Mouse (Mus musculus) limb, embryonic 10.5 days (tissue): ENCODE data around the gene Ahcyl2. TPM values are rescaled to one million over a fixed set of nuclear protein-coding genes. Genes with fewer than 3 reads are reported as not detected.
"Not testable (repeated sequence)": the region's sequence is repeated elsewhere in the genome, so short reads cannot be mapped to it uniquely, and the experiment has no call there.

Experiments
- DNase-seq: peaks from one replicate; pipeline ENCODE4 v3.0.0-alpha.2; 2017; ENCODE audit warnings: low spot score
- H3K27ac ChIP-seq: fragments of 300-500 bp; sonication (generic); 2 replicates; pipeline ENCODE4 v1.5.1; 2016; ENCODE audit warnings: mild to moderate bottlenecking
- H3K27me3 ChIP-seq: fragments of 300-500 bp; sonication (generic); 2 replicates; pipeline ENCODE4 v1.6.1; 2016; ENCODE audit warnings: low read depth, mild to moderate bottlenecking; ENCODE audit not compliant: poor library complexity, severe bottlenecking
- H3K36me3 ChIP-seq: fragments of 300-500 bp; sonication (generic); 2 replicates; pipeline ENCODE4 v1.6.1; 2016; ENCODE audit warnings: mild to moderate bottlenecking, moderate library complexity
- H3K4me1 ChIP-seq: fragments of 300-500 bp; sonication (generic); 2 replicates; pipeline ENCODE4 v1.6.1; 2016
- H3K4me3 ChIP-seq: fragments of 300-500 bp; sonication (generic); 2 replicates; pipeline ENCODE4 v1.5.1; 2016; ENCODE audit warnings: mild to moderate bottlenecking, moderate library complexity
- H3K9me3 ChIP-seq: fragments of 300-500 bp; sonication (generic); replicated peaks from 2 replicates; pipeline ENCODE4 v1.6.1; 2016; ENCODE audit warnings: mild to moderate bottlenecking
- WGBS: fragments of 180-500 bp; shearing (Covaris S2); methylation state at CpG from one replicate; pipeline ENCODE4 v1.1.7; 2016; 5-methylcytosine and 5-hydroxymethylcytosine counted together
- polyA plus RNA-seq: library from polyadenylated mRNA; unstranded; fragments of >200 nt; fragmentation: Nextera tagmentation; extraction: Ambion mirVana; gene quantifications from 2 replicates; pipeline ENCODE4 v1.2.1, GENCODE M21; 2016

Ahcyl2 gene
- polyA plus RNA-seq, 1 experiment from 2014 or later, result 15.9 TPM

DNA sequence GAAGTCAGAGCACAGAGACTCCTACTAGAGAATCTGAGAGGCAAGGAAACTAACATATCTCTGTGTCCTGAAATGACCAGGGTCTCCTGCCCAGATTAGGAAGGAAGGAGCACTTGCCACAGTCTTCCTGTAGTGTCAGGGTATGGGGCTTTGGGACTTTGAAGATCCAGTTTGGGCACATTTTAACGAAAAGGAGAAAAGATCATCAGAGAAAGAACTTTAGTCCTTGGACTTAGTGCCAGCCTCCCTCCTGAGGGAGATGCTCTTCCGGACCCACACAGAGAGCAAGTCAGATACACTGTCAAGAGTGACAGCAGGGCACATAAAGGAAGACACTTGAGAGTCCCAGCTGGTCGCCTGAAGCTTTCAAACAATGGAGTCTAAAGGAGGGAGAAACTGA is 36.2 kb downstream of the Ahcyl2 start:
- H3K4me3 ChIP-seq, result no peak overlapping the region
- no peaks in the 10 kb centered on the region for H3K9me3 ChIP-seq
- DNase-seq, result no peak
- H3K27me3 ChIP-seq, result no peaks in the 10 kb centered on the region
- 76% methylated on average over 3 of the region's 3 CpGs for WGBS
- no peak overlapping the region for H3K27ac ChIP-seq
- peaks cover 8% of the 10 kb centered on the region; the same call in 1 of the 2 replicates for H3K4me1 ChIP-seq
- H3K36me3 ChIP-seq, result no peaks in the 10 kb centered on the region

DNA sequence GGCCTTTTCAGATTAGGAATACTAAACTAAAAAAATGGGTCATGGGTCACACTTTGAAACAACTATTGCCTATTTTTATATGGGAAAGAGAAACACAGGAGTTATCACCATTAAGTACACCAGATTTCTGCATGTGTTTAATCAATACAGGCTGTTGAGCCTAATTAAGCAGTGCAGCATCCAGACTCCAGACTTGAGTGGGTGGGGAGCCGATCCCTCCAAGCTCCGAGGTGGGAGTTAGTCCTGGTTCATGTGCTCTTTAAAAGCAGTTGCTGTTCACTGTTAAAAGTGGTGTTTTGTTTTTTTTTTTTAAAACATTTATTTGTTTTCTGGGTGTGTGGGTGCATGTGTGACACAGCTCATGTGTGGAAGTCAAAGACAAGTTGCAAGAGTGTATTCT is 37.6 kb downstream of the Ahcyl2 start:
- DNase-seq, result no peak
- H3K27me3 ChIP-seq, result no peaks in the 10 kb centered on the region
- WGBS, result 59% methylated on average over 2 of the region's 2 CpGs
- peaks cover 8% of the 10 kb centered on the region; the same call in 1 of the 2 replicates for H3K4me1 ChIP-seq
- H3K27ac ChIP-seq, result no peak overlapping the region
- no peak overlapping the region for H3K4me3 ChIP-seq
- no peaks in the 10 kb centered on the region for H3K9me3 ChIP-seq
- H3K36me3 ChIP-seq, result no peaks in the 10 kb centered on the region

DNA sequence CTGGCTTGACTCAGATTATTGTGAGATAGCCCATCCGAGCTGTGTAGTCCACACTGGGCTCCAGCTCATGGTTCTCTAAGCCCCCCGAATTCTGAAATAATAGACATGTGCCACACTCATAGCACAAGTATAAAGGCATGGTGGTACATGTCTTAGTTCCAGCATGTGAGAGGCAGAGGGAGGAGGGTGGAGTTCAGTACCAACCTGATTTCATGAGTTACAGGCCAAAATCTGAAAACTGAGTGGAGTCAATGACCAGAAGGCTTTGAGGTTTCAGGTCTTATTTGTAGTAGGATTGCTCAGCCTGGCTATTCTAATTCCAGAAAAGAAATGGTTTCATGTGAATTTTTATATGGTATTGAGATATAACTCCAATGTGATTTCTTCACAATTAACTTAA is 44.3 kb downstream of the Ahcyl2 start:
- Histone ChIP-seq H3K27me3 (no peaks in the 10 kb centered on the region), H3K4me1 (0 out of 2 replicates have a peak, but pooled peaks cover 7% of the 10 kb centered on the region), H3K27ac (no peak overlapping the region), H3K36me3 (no peaks in the 10 kb centered on the region), H3K4me3 (no peak overlapping the region), H3K9me3 (no peaks in the 10 kb centered on the region)
- DNase-seq, result no peak
- WGBS, result 87% methylated on average over 2 of the region's 2 CpGs

DNA sequence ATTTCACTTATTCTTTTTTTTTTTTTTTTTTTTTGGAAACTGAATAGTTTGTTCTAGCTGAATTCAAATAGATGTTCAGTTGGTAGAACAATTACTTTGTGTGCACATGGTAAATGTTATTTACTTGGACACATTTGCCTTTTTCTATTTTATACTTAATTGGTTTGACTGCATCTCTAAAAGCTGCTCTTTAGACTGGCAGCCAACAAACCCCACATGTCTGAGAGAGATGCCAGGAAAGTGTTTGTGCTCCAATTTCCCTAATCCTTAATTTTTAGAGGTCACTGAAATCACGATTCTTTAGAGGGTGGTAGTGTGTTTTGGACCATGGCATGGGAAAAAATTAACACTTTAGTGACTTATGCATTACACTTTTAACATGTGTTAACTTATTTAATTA is 44.8 kb downstream of the Ahcyl2 start:
- 0 out of 2 replicates have a peak, but pooled peaks cover 7% of the 10 kb centered on the region for H3K4me1 ChIP-seq
- H3K27ac ChIP-seq, result no peak overlapping the region
- 76% methylated on average over 1 of the region's 1 CpGs for WGBS
- H3K9me3 ChIP-seq, result no peaks in the 10 kb centered on the region
- H3K4me3 ChIP-seq, result no peak overlapping the region
- H3K27me3 ChIP-seq, result no peaks in the 10 kb centered on the region
- DNase-seq, result no peak
- no peaks in the 10 kb centered on the region for H3K36me3 ChIP-seq

DNA sequence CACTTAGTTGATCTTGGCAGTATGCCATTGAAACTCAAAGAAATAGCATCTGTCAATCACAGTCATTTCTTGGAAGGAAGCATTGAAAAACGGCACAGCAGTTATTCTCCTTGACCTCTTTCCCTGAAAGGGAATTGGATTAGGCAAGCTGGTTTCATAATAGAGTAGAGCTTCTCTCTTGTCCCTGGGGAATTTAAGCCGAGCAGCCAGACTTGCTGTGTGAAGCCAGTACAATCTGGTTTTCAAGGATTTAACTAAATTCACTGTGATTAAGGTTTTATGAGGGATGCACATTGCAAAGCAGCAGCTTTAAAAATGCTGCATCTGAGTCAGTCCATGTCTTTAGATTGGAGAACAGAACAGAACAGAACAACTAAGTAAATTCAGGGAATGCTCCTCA is 46.8 kb downstream of the Ahcyl2 start:
- H3K27me3 ChIP-seq, result no peaks in the 10 kb centered on the region
- no peak for DNase-seq
- no peaks in the 10 kb centered on the region for H3K36me3 ChIP-seq
- 81% methylated on average over 2 of the region's 2 CpGs for WGBS
- no peaks in the 10 kb centered on the region for H3K9me3 ChIP-seq
- H3K27ac ChIP-seq, result no peak overlapping the region
- no peak overlapping the region for H3K4me3 ChIP-seq
- H3K4me1 ChIP-seq, result 0 out of 2 replicates have a peak, but pooled peaks cover 7% of the 10 kb centered on the region

DNA sequence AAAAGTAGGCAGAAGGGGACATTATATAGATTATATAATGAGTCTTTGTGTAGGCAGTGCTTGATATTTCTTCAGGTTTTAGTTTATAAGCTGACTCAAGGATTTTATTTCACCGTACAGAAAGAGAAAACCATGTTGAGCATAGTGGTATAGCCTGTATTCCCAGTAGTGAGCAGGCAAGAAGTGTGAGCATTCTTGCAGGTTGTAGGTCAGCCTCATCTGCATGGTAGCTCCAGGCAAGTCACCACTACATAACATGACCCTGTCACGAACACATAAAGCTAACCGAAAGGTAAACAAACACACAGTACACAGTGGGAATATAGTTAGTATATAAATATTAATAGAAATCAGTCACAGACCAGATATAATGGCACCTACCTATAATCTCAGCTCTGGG is 47.2 kb downstream of the Ahcyl2 start:
- Histone ChIP-seq H3K9me3 (no peaks in the 10 kb centered on the region), H3K4me3 (no peak overlapping the region), H3K27ac (no peak overlapping the region), H3K4me1 (0 out of 2 replicates have a peak, but pooled peaks cover 7% of the 10 kb centered on the region), H3K36me3 (no peaks in the 10 kb centered on the region), H3K27me3 (no peaks in the 10 kb centered on the region)
- 88% methylated on average over 3 of the region's 3 CpGs for WGBS
- no peak for DNase-seq

DNA sequence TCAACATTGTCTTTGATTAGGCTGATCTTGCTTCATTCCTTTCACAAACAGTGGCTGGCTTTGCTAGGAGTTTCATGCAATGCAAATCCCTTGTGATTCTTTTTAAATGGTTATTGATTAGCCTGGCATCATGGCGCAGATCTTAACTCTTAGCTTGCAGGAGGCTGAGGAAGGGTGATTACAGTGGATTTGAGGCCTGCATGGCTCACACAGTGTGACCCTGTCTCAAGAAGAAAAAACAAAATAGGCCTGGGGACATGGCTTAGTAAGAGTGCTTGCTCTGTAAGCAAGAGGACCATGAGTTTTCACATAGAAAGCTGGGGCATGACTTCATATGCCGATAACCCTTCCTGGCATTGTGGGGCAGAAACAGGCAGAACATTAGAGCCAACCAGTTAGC is 47.8 kb downstream of the Ahcyl2 start:
- no peak overlapping the region for H3K27ac ChIP-seq
- no peak for DNase-seq
- H3K4me1 ChIP-seq, result 0 out of 2 replicates have a peak, but pooled peaks cover 6% of the 10 kb centered on the region
- no peaks in the 10 kb centered on the region for H3K27me3 ChIP-seq
- H3K4me3 ChIP-seq, result no peak overlapping the region
- 91% methylated on average over 2 of the region's 2 CpGs for WGBS
- no peaks in the 10 kb centered on the region for H3K9me3 ChIP-seq
- H3K36me3 ChIP-seq, result no peaks in the 10 kb centered on the region

DNA sequence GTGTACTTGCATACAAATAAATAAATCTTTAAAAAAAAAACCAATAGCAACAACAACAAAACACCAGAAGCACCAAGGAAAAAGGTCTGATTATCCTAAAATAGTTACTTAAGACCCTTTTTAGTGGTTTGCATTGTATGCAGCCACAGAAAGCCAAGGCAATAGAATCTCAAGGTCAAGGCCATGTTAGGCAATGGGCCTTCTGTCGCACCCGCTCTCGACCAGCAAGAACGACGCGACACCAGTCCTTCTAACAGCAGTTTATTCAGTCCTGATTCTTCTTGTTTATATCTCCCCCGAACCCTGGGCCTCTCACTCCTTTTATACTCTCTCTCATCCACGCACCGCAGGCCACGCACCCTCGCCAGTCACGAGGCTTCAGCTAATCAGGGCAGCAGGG is 48.6 kb downstream of the Ahcyl2 start:
- WGBS, result 91% methylated on average over 12 of the region's 12 CpGs
- not testable (repeated sequence) for H3K27ac ChIP-seq, H3K36me3 ChIP-seq, H3K27me3 ChIP-seq, H3K4me1 ChIP-seq, DNase-seq, H3K4me3 ChIP-seq, H3K9me3 ChIP-seq

DNA sequence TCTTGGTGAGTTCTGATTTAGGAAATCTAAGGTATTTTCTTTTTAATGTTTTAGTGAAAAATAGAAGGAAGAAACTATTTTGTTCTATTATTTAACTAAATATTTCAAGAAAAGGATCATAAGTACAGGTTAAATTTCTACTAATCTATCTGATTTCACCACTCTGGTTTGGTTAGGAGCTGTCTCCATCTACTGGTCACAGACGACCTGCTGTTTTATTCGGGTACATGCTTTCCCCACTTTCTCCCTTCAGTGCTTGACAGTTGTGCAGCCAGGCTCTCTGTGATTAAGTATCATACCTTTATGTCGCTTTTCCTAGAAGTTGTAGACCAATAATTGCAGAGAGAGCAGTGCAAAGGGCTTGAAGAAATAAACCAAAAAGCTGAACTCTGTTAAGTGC is 51.5 kb downstream of the Ahcyl2 start:
- no peak for DNase-seq
- no peaks in the 10 kb centered on the region for H3K27me3 ChIP-seq
- no peak overlapping the region for H3K4me3 ChIP-seq
- no peak overlapping the region for H3K27ac ChIP-seq
- WGBS, result 41% methylated on average over 3 of the region's 3 CpGs
- peaks cover 3% of the 10 kb centered on the region; the same call in 1 of the 2 replicates for H3K36me3 ChIP-seq
- no peaks in the 10 kb centered on the region for H3K4me1 ChIP-seq
- no peaks in the 10 kb centered on the region for H3K9me3 ChIP-seq

DNA sequence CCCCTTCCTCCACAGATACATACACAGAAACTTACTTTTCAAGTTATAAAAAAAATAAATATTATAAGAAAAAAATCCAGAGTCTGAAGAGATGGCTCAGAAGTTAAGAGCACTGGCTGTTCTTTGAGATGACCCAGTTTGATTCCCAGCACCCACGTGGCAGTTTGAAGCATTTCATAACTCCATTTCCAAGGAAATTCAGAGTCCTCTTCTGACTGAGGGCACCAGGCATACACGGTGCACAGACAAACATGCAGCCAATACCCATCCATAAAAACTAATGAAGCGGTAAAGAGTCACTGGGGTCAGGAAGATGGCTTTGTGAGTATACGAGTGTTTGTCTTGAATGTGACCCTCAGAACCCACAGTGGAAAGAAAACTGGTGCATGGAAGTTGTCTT is 52.5 kb downstream of the Ahcyl2 start:
- H3K27me3 ChIP-seq, result no peaks in the 10 kb centered on the region
- no peak for DNase-seq
- H3K9me3 ChIP-seq, result no peaks in the 10 kb centered on the region
- no peak overlapping the region for H3K27ac ChIP-seq
- peaks cover 3% of the 10 kb centered on the region; the same call in 1 of the 2 replicates for H3K36me3 ChIP-seq
- 91% methylated on average over 4 of the region's 4 CpGs for WGBS
- H3K4me1 ChIP-seq, result no peaks in the 10 kb centered on the region
- no peak overlapping the region for H3K4me3 ChIP-seq

DNA sequence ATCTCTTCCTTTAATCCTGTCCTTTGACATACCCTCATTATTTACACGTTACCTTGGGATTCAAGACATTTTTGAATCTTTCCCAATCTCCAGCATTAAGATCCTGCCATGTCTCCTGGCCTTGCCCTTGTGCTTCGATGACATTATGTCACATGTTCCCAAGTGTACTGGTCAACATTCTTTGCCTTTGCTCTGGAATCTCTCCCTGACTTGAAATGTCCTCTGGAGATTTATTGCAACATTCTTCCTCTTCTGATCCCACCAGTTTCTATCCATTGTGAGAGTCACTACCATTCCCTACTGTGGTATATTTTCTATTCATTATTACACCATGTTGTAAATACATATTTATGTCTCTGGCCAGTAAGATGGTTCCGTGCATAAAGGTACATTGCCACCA is 53.1 kb downstream of the Ahcyl2 start:
- H3K27ac ChIP-seq, result no peak overlapping the region
- no peak for DNase-seq
- H3K27me3 ChIP-seq, result no peaks in the 10 kb centered on the region
- H3K9me3 ChIP-seq, result no peaks in the 10 kb centered on the region
- H3K36me3 ChIP-seq, result peaks cover 3% of the 10 kb centered on the region; the same call in 1 of the 2 replicates
- 93% methylated on average over 3 of the region's 3 CpGs for WGBS
- no peaks in the 10 kb centered on the region for H3K4me1 ChIP-seq
- no peak overlapping the region for H3K4me3 ChIP-seq

DNA sequence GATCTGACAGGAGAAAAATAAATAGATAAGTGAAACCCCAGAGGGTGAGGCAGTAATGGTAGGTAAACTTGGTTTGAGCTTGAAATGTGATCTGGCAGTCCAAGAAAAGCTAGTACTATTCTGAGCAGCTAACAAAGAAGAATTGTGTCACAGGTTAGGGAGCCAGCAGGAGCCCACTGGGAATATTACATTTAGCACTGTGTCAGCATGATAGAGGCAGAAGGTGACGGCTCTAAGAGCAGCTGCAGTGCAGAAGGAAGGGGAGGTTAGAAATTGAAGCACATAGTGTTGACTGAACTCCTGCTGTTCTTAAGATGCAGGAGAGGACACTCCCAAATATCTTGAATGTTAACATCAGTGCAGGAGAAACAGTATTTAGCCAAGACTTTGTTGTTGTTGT is 54.0 kb downstream of the Ahcyl2 start:
- Histone ChIP-seq H3K27ac (no peak overlapping the region), H3K27me3 (no peaks in the 10 kb centered on the region), H3K36me3 (peaks cover 3% of the 10 kb centered on the region; the same call in 1 of the 2 replicates), H3K4me1 (no peaks in the 10 kb centered on the region), H3K4me3 (no peak overlapping the region), H3K9me3 (no peaks in the 10 kb centered on the region)
- WGBS, result 88% methylated on average over 1 of the region's 1 CpGs
- no peak for DNase-seq

DNA sequence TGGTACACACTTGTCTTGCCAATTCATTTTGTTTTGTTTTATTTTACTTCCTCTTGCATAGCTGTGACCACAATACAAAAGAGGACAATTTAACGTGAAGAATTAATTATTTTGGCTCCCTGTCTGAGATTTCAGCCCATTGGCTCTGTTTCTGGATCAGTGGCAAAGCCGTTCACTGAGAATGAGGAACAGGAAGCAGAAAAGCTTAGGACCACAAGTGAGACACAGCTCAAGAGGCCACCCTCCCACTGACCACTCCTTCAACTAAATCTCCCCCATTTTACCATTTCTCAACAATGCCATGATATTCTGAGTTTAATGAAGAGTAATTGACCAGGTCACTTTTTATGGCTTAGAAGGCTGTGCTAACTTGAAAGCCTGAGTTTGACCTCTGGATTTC is 57.5 kb downstream of the Ahcyl2 start:
- 84% methylated on average over 2 of the region's 2 CpGs for WGBS
- no peak for DNase-seq
- no peak overlapping the region for H3K4me3 ChIP-seq
- H3K36me3 ChIP-seq, result peaks cover 3% of the 10 kb centered on the region; the same call in 1 of the 2 replicates
- H3K27me3 ChIP-seq, result no peaks in the 10 kb centered on the region
- peaks cover 4% of the 10 kb centered on the region for H3K4me1 ChIP-seq
- no peaks in the 10 kb centered on the region for H3K9me3 ChIP-seq
- no peak overlapping the region for H3K27ac ChIP-seq
